8 mouse cellular contexts compared by ENCODE assay signal in genomic region chr1:163994173-163994720, GRCm38 (mm10). TPM values are rescaled to one million over a fixed set of nuclear protein-coding genes. Genes with fewer than 3 reads are reported as not detected.
DNase-seq lines count a peak whose midpoint lies in the region; ATAC-seq and TF ChIP-seq lines count a peak whose summit lies in the region.

No protein-coding gene starts in this region.

- 1% methylated on average over 38 of the region's 38 CpGs for WGBS in cerebellum, adult 2 months
- WGBS in forebrain, embryonic 15.5 days, result 2% methylated on average over 38 of the region's 38 CpGs
- WGBS in liver, embryonic 15.5 days (ENCODE audit: insufficient replicate concordance), result 2% methylated on average over 38 of the region's 38 CpGs

- H3K27ac ChIP-seq in cerebellum, adult 2 months (ENCODE audit: insufficient read depth, low read length), result no peak overlapping the region
- peak overlapping the region; percentile 12; the same call in 1 of the 2 replicates for H3K27ac ChIP-seq in CH12.LX (ENCODE audit: insufficient read depth, low read depth)
- H3K27ac ChIP-seq in forebrain, embryonic 15.5 days (replicated peaks), result peak overlapping the region; percentile 44; the same call in 1 of the 2 replicates
- H3K27ac ChIP-seq in liver, embryonic 15.5 days (replicated peaks), result peak overlapping the region; percentile 53

- H3K27me3 ChIP-seq in cerebellum, adult 2 months (ENCODE audit: control insufficient read depth, insufficient read depth, low read length), result no peaks in the 10 kb centered on the region
- H3K27me3 ChIP-seq in CH12.LX (replicated peaks), result no peaks in the 10 kb centered on the region
- no peaks in the 10 kb centered on the region for H3K27me3 ChIP-seq in forebrain, embryonic 15.5 days
- no peaks in the 10 kb centered on the region for H3K27me3 ChIP-seq in liver, embryonic 15.5 days

- H3K4me1 ChIP-seq in cerebellum, adult 2 months (ENCODE audit: control insufficient read depth, insufficient read depth, low read length), result no peaks in the 10 kb centered on the region
- H3K4me1 ChIP-seq in CH12.LX (ENCODE audit: control insufficient read depth in 1 of 2, insufficient read depth in 2 of 2), result peaks cover 0 to 25% of the 10 kb centered on the region in 2 experiments; a peak in 2 of 4 replicates
- H3K4me1 ChIP-seq in forebrain, embryonic 15.5 days, result peaks cover 8% of the 10 kb centered on the region
- peaks cover 26% of the 10 kb centered on the region for H3K4me1 ChIP-seq in liver, embryonic 15.5 days (replicated peaks)

- in situ Hi-C loops in CH12.LX (cut with MboI; ENCODE audit: low pct_ligation_motif_present, low pct_unique_long_range_greater_than_20kb, low sequenced_read_pairs), result no loop called here

- dilution Hi-C loops in CH12.LX (cut with MboI; ENCODE audit: extremely low pct_ligation_motif_present, extremely low pct_unique_long_range_greater_than_20kb, low sequenced_read_pairs), result no loop called here

- TF ChIP-seq POLR2A in cerebellum, adult 2 months (IDR thresholded peaks at IDR 0.05; ENCODE audit: borderline replicate concordance, insufficient read depth, low read length), result no peak
- no peak for TF ChIP-seq POLR2A in CH12.LX (IDR thresholded peaks at IDR 0.05; ENCODE audit: low read depth, low read length)

- no peaks in the 10 kb centered on the region for H3K9me3 ChIP-seq in CH12.LX (replicated peaks; ENCODE audit: low read length)
- H3K9me3 ChIP-seq in forebrain, embryonic 15.5 days, result no peaks in the 10 kb centered on the region
- no peaks in the 10 kb centered on the region for H3K9me3 ChIP-seq in liver, embryonic 15.5 days (replicated peaks)

- peaks cover 2 to 22% of the 10 kb centered on the region in 2 experiments for H3K36me3 ChIP-seq in CH12.LX (replicated peaks in 1 of 2; ENCODE audit: control insufficient read depth in 1 of 2, insufficient read depth in 1 of 2, low read length in 1 of 2)
- no peaks in the 10 kb centered on the region for H3K36me3 ChIP-seq in forebrain, embryonic 15.5 days
- 0 out of 2 replicates have a peak, but pooled peaks cover 7% of the 10 kb centered on the region for H3K36me3 ChIP-seq in liver, embryonic 15.5 days (replicated peaks)

- peak overlapping the region; percentile 37 for H3K4me2 ChIP-seq in CH12.LX (ENCODE audit: insufficient read depth, low read depth, poor library complexity, severe bottlenecking)
- peak overlapping the region; percentile 62 for H3K4me2 ChIP-seq in forebrain, embryonic 15.5 days (replicated peaks)
- peak overlapping the region; percentile 80 for H3K4me2 ChIP-seq in liver, embryonic 15.5 days

- peak overlapping the region; percentile 97 for H3K4me3 ChIP-seq in cerebellum, adult 2 months (replicated peaks; ENCODE audit: insufficient read depth, low read depth, low read length)
- H3K4me3 ChIP-seq in CH12.LX (replicated peaks in 1 of 3; ENCODE audit: low read depth in 2 of 3, low read length in 2 of 3, poor library complexity in 1 of 3), result peak overlapping the region; percentile 72 to 85 (median 82)
- H3K4me3 ChIP-seq in forebrain, embryonic 15.5 days, result peak overlapping the region; percentile 92
- H3K4me3 ChIP-seq in liver, embryonic 15.5 days (replicated peaks), result peak overlapping the region; percentile 75

- no peak for DNase-seq in cerebellum, adult 2 months
- no peak for DNase-seq in cerebellum, adult 18-20 months
- no peak for DNase-seq in CH12.LX (ENCODE audit: extremely low read depth)
- no peak for DNase-seq in layer of hippocampus, adult 9-11 months
- DNase-seq in adrenal gland, adult (ENCODE audit: inconsistent age in 2 of 2, low spot score in 1 of 2), result no peak
- no peak for DNase-seq in frontal cortex, adult 2 months (ENCODE audit: extremely low spot score in 1 of 2, low spot score in 1 of 2)

- peak; percentile 34 for ATAC-seq in forebrain, embryonic 15.5 days (replicated peaks)
- ATAC-seq in liver, embryonic 15.5 days (ENCODE audit: insufficient read depth), result peak; percentile 84

- no peak for TF ChIP-seq RAD21 in CH12.LX (IDR thresholded peaks at IDR 0.05; ENCODE audit: low read depth, low read length)

- H3K9ac ChIP-seq in CH12.LX (ENCODE audit: insufficient read depth, low read depth), result peak overlapping the region; percentile 54; the same call in 1 of the 2 replicates
- peak overlapping the region; percentile 72 for H3K9ac ChIP-seq in forebrain, embryonic 15.5 days (replicated peaks)
- peak overlapping the region; percentile 73 for H3K9ac ChIP-seq in liver, embryonic 15.5 days

- TF ChIP-seq EP300 in CH12.LX (IDR thresholded peaks at IDR 0.05; ENCODE audit: low read length), result no peak

- H3K79me2 ChIP-seq in CH12.LX (replicated peaks; ENCODE audit: control insufficient read depth, extremely low read depth, insufficient read depth, poor library complexity, severe bottlenecking), result peaks cover 6% of the 10 kb centered on the region; the same call in 1 of the 2 replicates

- no peak for TF ChIP-seq CTCF in cerebellum, adult 2 months (IDR thresholded peaks at IDR 0.05; ENCODE audit: borderline replicate concordance, insufficient read depth, low read depth, low read length)
- no peak for TF ChIP-seq CTCF in CH12.LX (conservative IDR thresholded peaks at IDR 0.05 in 1 of 2, IDR thresholded peaks at IDR 0.05 in 1 of 2; ENCODE audit: low read depth in 2 of 2, low read length in 2 of 2)

TF ChIP-seq in CH12.LX, 34 proteins besides CTCF, POLR2A, EP300 and RAD21:
- TF ChIP-seq ZKSCAN1 (IDR thresholded peaks at IDR 0.05; ENCODE audit: borderline replicate concordance, low read depth, low read length), result no peak
- TF ChIP-seq CHD1 (IDR thresholded peaks at IDR 0.05; ENCODE audit: low read depth, low read length), result no peak
- TF ChIP-seq NRF1 (IDR thresholded peaks at IDR 0.05; ENCODE audit: low read depth, low read length), result no peak
- TF ChIP-seq ZC3H11A (IDR thresholded peaks at IDR 0.05; ENCODE audit: low read depth, low read length), result no peak
- no peak for TF ChIP-seq E2F4 (IDR thresholded peaks at IDR 0.05; ENCODE audit: insufficient replicate concordance, low read depth, low read length)
- no peak for TF ChIP-seq MEF2A (IDR thresholded peaks at IDR 0.05; ENCODE audit: borderline replicate concordance, low read depth, low read length)
- TF ChIP-seq CHD2 (IDR thresholded peaks at IDR 0.05; ENCODE audit: low read length), result no peak
- 0 out of 2 replicates have a peak, but pooled peaks have one; percentile 80 for TF ChIP-seq MXI1 (IDR thresholded peaks at IDR 0.05; ENCODE audit: low read depth, low read length)
- no peak for TF ChIP-seq USF1 (IDR thresholded peaks at IDR 0.05; ENCODE audit: low read depth, low read length)
- no peak for TF ChIP-seq UBTF (IDR thresholded peaks at IDR 0.05; ENCODE audit: low read depth, low read length)
- TF ChIP-seq MAX (IDR thresholded peaks at IDR 0.05; ENCODE audit: low read length), result no peak
- no peak for TF ChIP-seq USF2 (conservative IDR thresholded peaks at IDR 0.05; ENCODE audit: low read depth, low read length)
- TF ChIP-seq ZMIZ1 (IDR thresholded peaks at IDR 0.05; ENCODE audit: low read depth, low read length), result 0 out of 2 replicates have a peak, but pooled peaks have one; percentile 53
- no peak for TF ChIP-seq MAFK (IDR thresholded peaks at IDR 0.05; ENCODE audit: insufficient replicate concordance, low read length)

RNA-seq across cellular contexts. Expression of gene BC055324, which starts 0.3 kb away (rescaled TPM):
- 1.2 and 1.8 TPM in 2 replicates for polyA plus RNA-seq in cerebellum, adult 2 months (2012; rRNA removed)
- total RNA-seq in CH12.LX (2012; rRNA removed) (16.3 and 17.0 TPM in 2 replicates), CH12.LX (2014; rRNA removed) (26.6 and 28.9 TPM in 2 replicates)
- 19.3 and 20.6 TPM in 2 replicates for polyA plus RNA-seq in CH12.LX (2012; ENCODE audit: insufficient read length, low read depth)
- polyA plus RNA-seq in forebrain, embryonic 15.5 days (2015; fragmentation: Nextera tagmentation; extraction: Ambion mirVana), result 10.9 and 12.0 TPM in 2 replicates
- 8.7 and 9.6 TPM in 2 replicates for polyA plus RNA-seq in liver, embryonic 15.5 days (2015; fragmentation: Nextera tagmentation; extraction: Ambion mirVana)
- polyA plus RNA-seq in frontal cortex, adult 2 months (2012; rRNA removed), result 0.98 and 1.4 TPM in 2 replicates

RNA-seq across cellular contexts. Expression of gene Mettl18, which starts 0.4 kb away (rescaled TPM):
- 4.0 and 4.2 TPM in 2 replicates for polyA plus RNA-seq in cerebellum, adult 2 months (2012; rRNA removed)
- total RNA-seq in CH12.LX (2012; rRNA removed), result 6.7 and 9.7 TPM in 2 replicates
- 19.2 and 23.0 TPM in 2 replicates for total RNA-seq in CH12.LX (2014; rRNA removed)
- polyA plus RNA-seq in CH12.LX (2012; ENCODE audit: insufficient read length, low read depth), result 10.7 and 12.1 TPM in 2 replicates
- 8.6 and 9.2 TPM in 2 replicates for polyA plus RNA-seq in forebrain, embryonic 15.5 days (2015; fragmentation: Nextera tagmentation; extraction: Ambion mirVana)
- 4.0 and 4.2 TPM in 2 replicates for polyA plus RNA-seq in liver, embryonic 15.5 days (2015; fragmentation: Nextera tagmentation; extraction: Ambion mirVana)
- polyA plus RNA-seq in frontal cortex, adult 2 months (2012; rRNA removed), result 3.4 and 4.4 TPM in 2 replicates

RNA-seq across cellular contexts. Expression of gene Sele, which starts 53.8 kb away (rescaled TPM):
- polyA plus RNA-seq in cerebellum, adult 2 months (2012; rRNA removed), result 0.05 TPM in 1 of 2 replicates, not detected in the other
- total RNA-seq in CH12.LX (2012; rRNA removed) (not detected in 2 replicates), CH12.LX (2014; rRNA removed) (not detected in 2 replicates)
- polyA plus RNA-seq in CH12.LX (2012; ENCODE audit: insufficient read length, low read depth), result not detected in 2 replicates
- not detected in 2 replicates for polyA plus RNA-seq in forebrain, embryonic 15.5 days (2015; fragmentation: Nextera tagmentation; extraction: Ambion mirVana)
- 0.05 TPM in 1 of 2 replicates, not detected in the other for polyA plus RNA-seq in liver, embryonic 15.5 days (2015; fragmentation: Nextera tagmentation; extraction: Ambion mirVana)
- polyA plus RNA-seq in frontal cortex, adult 2 months (2012; rRNA removed), result 0.02 TPM in 1 of 2 replicates, not detected in the other
